Mouse (Mus musculus): ENCODE measurements around the gene Ptpn3.

- TF ChIP-seq CTCF (IDR thresholded peaks at IDR 0.05; ENCODE audit: extremely low read depth, insufficient read depth, insufficient read length, insufficient replicate concordance) (no peak), POLR2A (IDR thresholded peaks at IDR 0.05; ENCODE audit: low read depth, low read length) (no peak)
Observed at GRCm38 (mm10) chr4:57335000-57335666, 33.5 kb upstream of the Ptpn3 start.

All from spleen, adult 2 months (tissue).